In genomic region chr15:97821983-97822363, GRCm38 (mm10) we compare ENCODE assay signal across 7 mouse cellular contexts. TPM values are rescaled to one million over a fixed set of nuclear protein-coding genes. Genes with fewer than 3 reads are reported as not detected.
DNase-seq lines count a peak whose midpoint lies in the region; ATAC-seq and TF ChIP-seq lines count a peak whose summit lies in the region.

No protein-coding gene starts in this region.

- 52% methylated on average over 6 of the region's 6 CpGs for WGBS in kidney, postnatal 0 days
- WGBS in embryonic facial prominence, embryonic 15.5 days = 56% methylated on average over 6 of the region's 6 CpGs
- 55% methylated on average over 6 of the region's 6 CpGs for WGBS in liver, embryonic 12.5 days (ENCODE audit: insufficient replicate concordance)

- no peak for TF ChIP-seq CTCF in kidney, postnatal 0 days (IDR thresholded peaks at IDR 0.05; ENCODE audit: low read depth)

- H3K4me1 ChIP-seq in kidney, postnatal 0 days (replicated peaks; ENCODE audit: insufficient read depth, low read length) = peaks cover 61% of the 10 kb centered on the region
- H3K4me1 ChIP-seq in embryonic facial prominence, embryonic 15.5 days = peaks cover 72% of the 10 kb centered on the region
- H3K4me1 ChIP-seq in liver, embryonic 12.5 days = peaks cover 76% of the 10 kb centered on the region

- H3K4me3 ChIP-seq in kidney, postnatal 0 days (replicated peaks; ENCODE audit: low read depth, low read length) = no peak overlapping the region
- no peak overlapping the region for H3K4me3 ChIP-seq in embryonic facial prominence, embryonic 15.5 days (replicated peaks)
- H3K4me3 ChIP-seq in liver, embryonic 12.5 days = no peak overlapping the region

- H3K4me2 ChIP-seq in kidney, postnatal 0 days (ENCODE audit: low read length) = 0 out of 2 replicates have a peak overlapping the region, but pooled peaks have one; percentile 7
- no peak overlapping the region for H3K4me2 ChIP-seq in embryonic facial prominence, embryonic 15.5 days (replicated peaks)
- H3K4me2 ChIP-seq in liver, embryonic 12.5 days = 0 out of 2 replicates have a peak overlapping the region, but pooled peaks have one; percentile 17

- H3K9me3 ChIP-seq in kidney, postnatal 0 days (replicated peaks; ENCODE audit: low read length) = no peaks in the 10 kb centered on the region
- no peaks in the 10 kb centered on the region for H3K9me3 ChIP-seq in embryonic facial prominence, embryonic 15.5 days (replicated peaks)
- no peaks in the 10 kb centered on the region for H3K9me3 ChIP-seq in liver, embryonic 12.5 days (replicated peaks)

- DNase-seq in kidney, postnatal 0 days (ENCODE audit: low spot score) = no peak
- no peak for DNase-seq in kidney, postnatal 10 days
- peak; percentile 61 to 67 for DNase-seq in thymus, adult 18-20 months
- DNase-seq in right cerebral cortex, adult 2 months (ENCODE audit: low spot score in 2 of 2) = no peak
- DNase-seq in gastrocnemius, postnatal 14 days = no peak

- H3K36me3 ChIP-seq in kidney, postnatal 0 days (ENCODE audit: insufficient read depth, low read length) = 0 out of 2 replicates have a peak, but pooled peaks cover 14% of the 10 kb centered on the region
- H3K36me3 ChIP-seq in embryonic facial prominence, embryonic 15.5 days = 0 out of 2 replicates have a peak, but pooled peaks cover 5% of the 10 kb centered on the region
- H3K36me3 ChIP-seq in liver, embryonic 12.5 days = peaks cover 15% of the 10 kb centered on the region

- H3K27ac ChIP-seq in kidney, postnatal 0 days = peak overlapping the region; percentile 84
- peak overlapping the region; percentile 17; the same call in 1 of the 2 replicates for H3K27ac ChIP-seq in embryonic facial prominence, embryonic 15.5 days (replicated peaks)
- peak overlapping the region; percentile 38 for H3K27ac ChIP-seq in liver, embryonic 12.5 days

- no peak overlapping the region for H3K9ac ChIP-seq in kidney, postnatal 0 days (ENCODE audit: low read depth, low read length)
- no peak overlapping the region for H3K9ac ChIP-seq in embryonic facial prominence, embryonic 15.5 days
- H3K9ac ChIP-seq in liver, embryonic 12.5 days = no peak overlapping the region; the same call in 1 of the 2 replicates

- no peak for ATAC-seq in kidney, postnatal 0 days (replicated peaks; ENCODE audit: low FRiP score, low read depth)
- ATAC-seq in embryonic facial prominence, embryonic 15.5 days (ENCODE audit: insufficient number of reproducible peaks, low FRiP score, low TSS enrichment, low read depth) = no peak
- ATAC-seq in liver, embryonic 12.5 days = no peak

- intact Hi-C loops in gastrocnemius, postnatal 14 days (cut with DNase I; ENCODE audit: low total_unique reads) = no loop called here

- H3K27me3 ChIP-seq in kidney, postnatal 0 days (ENCODE audit: insufficient read depth, low read length) = no peaks in the 10 kb centered on the region
- H3K27me3 ChIP-seq in embryonic facial prominence, embryonic 15.5 days = no peaks in the 10 kb centered on the region
- no peaks in the 10 kb centered on the region for H3K27me3 ChIP-seq in liver, embryonic 12.5 days (replicated peaks)

RNA-seq across cellular contexts. Expression of gene Hdac7, which starts 22.3 kb away (rescaled TPM):
- 24.5 and 24.7 TPM in 2 replicates for polyA plus RNA-seq in kidney, postnatal 0 days (2015; fragmentation: Nextera tagmentation; extraction: Ambion mirVana)
- 37.6 and 37.9 TPM in 2 replicates for polyA plus RNA-seq in embryonic facial prominence, embryonic 15.5 days (2015; fragmentation: Nextera tagmentation; extraction: Ambion mirVana)
- polyA plus RNA-seq in liver, embryonic 12.5 days (2016; fragmentation: Nextera tagmentation; extraction: Ambion mirVana) = 14.0 and 14.3 TPM in 2 replicates
- 10 to 100 TPM; 18.2 to 23.3 TPM for total RNA-seq in gastrocnemius, postnatal 14 days (2021)

RNA-seq across cellular contexts. Expression of gene Slc48a1, which starts 43.7 kb away (rescaled TPM):
- 86.9 and 108 TPM in 2 replicates for polyA plus RNA-seq in kidney, postnatal 0 days (2015; fragmentation: Nextera tagmentation; extraction: Ambion mirVana)
- 51.2 and 52.7 TPM in 2 replicates for polyA plus RNA-seq in embryonic facial prominence, embryonic 15.5 days (2015; fragmentation: Nextera tagmentation; extraction: Ambion mirVana)
- 83.8 and 88.7 TPM in 2 replicates for polyA plus RNA-seq in liver, embryonic 12.5 days (2016; fragmentation: Nextera tagmentation; extraction: Ambion mirVana)
- total RNA-seq in gastrocnemius, postnatal 14 days (2021) = 10 to 100 TPM; 39.9 to 40.3 TPM

RNA-seq across cellular contexts. Expression of gene Rapgef3, which starts 54.2 kb away (rescaled TPM):
- polyA plus RNA-seq in kidney, postnatal 0 days (2015; fragmentation: Nextera tagmentation; extraction: Ambion mirVana) = 27.5 and 29.2 TPM in 2 replicates
- polyA plus RNA-seq in embryonic facial prominence, embryonic 15.5 days (2015; fragmentation: Nextera tagmentation; extraction: Ambion mirVana) = 11.8 and 12.9 TPM in 2 replicates
- 3.5 and 3.9 TPM in 2 replicates for polyA plus RNA-seq in liver, embryonic 12.5 days (2016; fragmentation: Nextera tagmentation; extraction: Ambion mirVana)
- total RNA-seq in gastrocnemius, postnatal 14 days (2021) = 1 to 10 TPM; 6.2 to 9.7 TPM

Comparison
In these comparisons a context has a peak if more than half of its experiments do, and no peak if none do; other contexts are left out.
1. DNase-seq: peak in thymus, adult 18-20 months (2 of 2); none in kidney, postnatal 0 days (single experiment), kidney, postnatal 10 days (single experiment), right cerebral cortex, adult 2 months (0 of 2) and gastrocnemius, postnatal 14 days (single experiment).
2. H3K27ac ChIP-seq: peak in every context shown above with its lines; median percentile 84 in kidney, postnatal 0 days; 38 in liver, embryonic 12.5 days; 17 in embryonic facial prominence, embryonic 15.5 days.